Mouse (Mus musculus) monocyte, adult 2 months (primary cell): ENCODE results near the gene Uqcc3.
A peak's percentile ranks its signal among the peaks of the same experiment; 100 is the strongest.
"Not testable (repeated sequence)": the region's sequence is repeated elsewhere in the genome, so short reads cannot be mapped to it uniquely, and the experiment has no call there.

Experiments used
- DNase-seq, 2 experiments: peaks; one replicate each; pipeline ENCODE4 v3.0.0; 2022; ENCODE audit warnings: low spot score in 2 of 2, low read depth in 1 of 2

The Uqcc3 gene

GRCm38 (mm10) chr19:8852236-8852928 is 28.3 kb downstream of the Uqcc3 start:
- no peak for DNase-seq

- no peak for DNase-seq
These were observed 29.1 kb downstream of the Uqcc3 start for GRCm38 (mm10) chr19:8851639-8852038.

GRCm38 (mm10) chr19:8850402-8850901 is 30.3 kb downstream of the Uqcc3 start, which contains the start of gene Lrrn4cl:
Gene Lrrn4cl (plus strand): TSS chr19:8850768.
- no peak for DNase-seq

GRCm38 (mm10) chr19:8848356-8848755 is 32.4 kb downstream of the Uqcc3 start:
- no peak for DNase-seq

- DNase-seq, result peak in 1 of 2 experiments; percentile 56
These were observed 36.2 kb downstream of the Uqcc3 start for GRCm38 (mm10) chr19:8844371-8845129.

- peak; percentile 6 to 20 for DNase-seq
These were observed 37.8 kb downstream of the Uqcc3 start for GRCm38 (mm10) chr19:8842961-8843360.

- DNase-seq, result no peak
These were observed 39.7 kb downstream of the Uqcc3 start for GRCm38 (mm10) chr19:8841012-8841411.

GRCm38 (mm10) chr19:8839908-8840791 is 40.6 kb downstream of the Uqcc3 start:
- DNase-seq, result peak; percentile 29 to 56

- DNase-seq, result no peak
These were observed 41.4 kb downstream of the Uqcc3 start, which contains the start of gene Gng3 for GRCm38 (mm10) chr19:8839103-8839907. Gene Gng3 (minus strand): TSS chr19:8839194.

GRCm38 (mm10) chr19:8838041-8838730 is 42.5 kb downstream of the Uqcc3 start:
- no peak for DNase-seq

GRCm38 (mm10) chr19:8837251-8837791 is 43.4 kb downstream of the Uqcc3 start, which contains the start of gene Bscl2:
Gene Bscl2 (plus strand): TSS chr19:8837467.
- DNase-seq, result peak; percentile 64 to 79

- not testable (repeated sequence) for DNase-seq
These were observed 44.4 kb downstream of the Uqcc3 start for GRCm38 (mm10) chr19:8836327-8836726.

- no peak for DNase-seq
These were observed 47.8 kb downstream of the Uqcc3 start for GRCm38 (mm10) chr19:8832971-8833370.

GRCm38 (mm10) chr19:8831262-8831661 is 49.5 kb downstream of the Uqcc3 start:
- DNase-seq, result no peak

GRCm38 (mm10) chr19:8830664-8831063 is 50.1 kb downstream of the Uqcc3 start:
- DNase-seq, result no peak
